Mouse (Mus musculus) CD4-positive, CD25-positive, alpha-beta regulatory T cell, adult 2 months (primary cell): ENCODE measurements at regions not wholly inside any gene's neighbourhood (a gene's known extent, or its start where the extent isn't known, plus 50 kb on each side); places are given as distances from the start of the nearest gene placed in this dataset.
A peak's percentile ranks its signal among the peaks of the same experiment; 100 is the strongest.

Experiments
- DNase-seq: peaks from one replicate; pipeline ENCODE4 v3.0.0-alpha.2; 2012; ENCODE audit warnings: low read depth, low spot score

DNA sequence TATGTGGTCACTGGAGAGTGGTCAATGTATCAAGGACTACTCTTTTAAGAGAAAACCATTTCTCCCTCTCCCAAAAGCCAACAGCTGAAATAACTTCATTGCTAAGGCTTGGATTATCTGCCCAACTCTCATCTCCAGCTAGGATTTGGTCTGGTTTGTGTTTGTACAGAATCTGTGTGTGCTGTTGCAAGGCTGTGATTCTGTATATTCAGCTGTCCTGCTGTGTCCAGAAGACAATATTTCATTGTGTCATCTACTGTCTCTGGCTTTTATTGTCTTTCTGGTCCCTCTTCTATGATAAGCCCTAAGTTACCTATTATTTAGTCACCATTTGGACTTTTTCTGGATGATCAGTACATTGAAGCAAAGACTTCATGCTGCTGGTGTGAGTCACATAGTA is 110.9 kb downstream of the Cenpc1 start:
- no peak for DNase-seq

- DNase-seq = peak; percentile 13
Measured at GRCm38 (mm10) chr5:85936667-85937314, 128.6 kb downstream of the Cenpc1 start.

DNA sequence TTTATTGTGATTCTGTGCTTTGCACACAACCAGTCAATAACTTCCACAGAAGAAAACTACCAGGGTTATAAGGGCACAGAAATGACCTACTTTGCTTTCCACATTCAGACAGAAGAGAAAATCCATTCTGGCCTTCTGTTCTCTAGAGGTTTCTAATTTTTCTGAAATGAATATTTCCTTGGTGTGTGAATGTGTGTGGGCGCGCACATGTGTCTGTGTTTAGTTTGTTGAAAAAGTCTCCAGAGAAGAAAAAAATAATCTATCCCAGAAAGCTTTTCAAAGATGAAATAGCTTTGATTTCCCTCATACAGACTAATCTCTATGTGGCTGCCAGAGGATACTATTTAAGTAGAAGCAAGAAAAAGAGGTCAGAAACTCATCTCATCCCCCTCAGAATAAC is 147.1 kb downstream of the Cenpc1 start:
- DNase-seq = no peak

DNA sequence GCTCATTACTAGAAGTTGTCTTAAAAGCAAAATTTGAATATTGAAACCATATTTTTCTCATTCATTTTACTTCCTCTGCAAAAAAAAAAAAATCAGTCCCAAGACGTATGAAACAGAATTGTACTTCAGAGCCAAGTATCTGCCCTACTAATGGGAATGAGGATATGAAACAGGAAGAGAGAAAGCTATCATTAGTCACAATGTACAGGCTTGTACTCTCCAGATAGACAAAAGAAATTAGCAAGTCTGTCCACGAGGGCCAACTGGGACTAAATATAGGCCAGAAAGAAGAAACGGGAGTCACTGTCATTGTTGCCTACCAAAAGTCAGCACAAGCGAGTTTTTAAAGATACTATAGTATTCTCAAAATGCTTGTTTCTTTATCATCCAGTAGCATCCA is 150.4 kb downstream of the Cenpc1 start:
- no peak for DNase-seq

DNA sequence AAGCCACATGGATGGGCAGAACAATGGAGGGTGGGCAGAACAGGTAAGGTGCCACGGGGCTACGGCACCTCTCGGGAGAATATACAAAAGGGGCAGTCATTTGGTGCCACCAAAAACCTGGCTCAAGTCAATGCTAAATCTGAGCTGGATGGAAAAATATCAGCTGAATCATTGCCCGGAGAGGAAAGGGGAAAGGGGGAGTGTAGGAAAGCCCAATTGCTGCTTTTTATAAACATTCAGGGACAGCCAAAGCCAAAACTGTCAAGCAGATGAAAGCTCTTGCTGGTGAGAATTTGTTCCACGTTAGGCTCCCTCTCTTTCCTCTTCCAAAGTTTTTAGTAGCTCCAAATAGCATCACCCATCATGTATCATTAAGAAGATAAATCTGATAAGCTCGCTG is 168.9 kb downstream of the Cenpc1 start:
- DNase-seq = no peak

DNA sequence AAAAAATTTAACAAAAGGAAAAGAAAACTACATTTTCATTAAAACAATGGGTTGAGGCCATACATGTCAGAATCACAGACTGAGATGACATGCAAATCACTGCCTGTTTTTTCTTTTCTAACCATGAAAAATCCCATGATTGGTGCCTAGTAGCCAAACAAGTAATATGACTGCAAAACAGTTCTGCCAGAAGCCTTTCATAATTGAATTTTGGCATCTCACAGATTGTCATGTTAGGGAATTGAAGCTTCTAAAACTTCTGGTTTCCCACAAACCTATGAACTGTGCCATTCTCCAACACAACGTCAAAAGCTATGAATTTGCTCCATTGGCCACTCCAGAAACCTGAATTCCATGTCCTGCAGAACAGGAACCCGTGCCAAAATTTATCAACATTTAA is 169.6 kb downstream of the Cenpc1 start:
- no peak for DNase-seq

DNA sequence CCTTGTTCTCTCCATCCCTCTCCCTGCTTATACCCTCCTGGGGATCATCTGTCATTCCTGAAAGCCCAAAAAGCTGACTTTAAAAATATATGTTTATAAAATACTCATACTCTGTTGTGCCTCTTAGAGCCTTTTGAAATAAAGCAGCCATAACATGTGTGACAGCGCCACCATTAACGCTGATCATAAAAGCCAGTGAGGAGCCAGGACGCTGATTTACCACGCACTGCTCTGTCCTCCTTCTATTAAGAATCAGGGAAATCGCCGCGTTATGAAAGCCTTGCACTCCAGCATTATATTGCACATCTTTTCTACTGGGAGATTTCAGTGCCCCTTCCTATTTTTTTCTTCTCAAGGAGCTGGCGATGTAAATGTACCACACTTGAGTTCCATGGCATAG is 195.1 kb downstream of the Cenpc1 start:
- no peak for DNase-seq

- DNase-seq = no peak
Measured at GRCm38 (mm10) chr5:85832556-85832955, 232.8 kb downstream of the Cenpc1 start.

DNA sequence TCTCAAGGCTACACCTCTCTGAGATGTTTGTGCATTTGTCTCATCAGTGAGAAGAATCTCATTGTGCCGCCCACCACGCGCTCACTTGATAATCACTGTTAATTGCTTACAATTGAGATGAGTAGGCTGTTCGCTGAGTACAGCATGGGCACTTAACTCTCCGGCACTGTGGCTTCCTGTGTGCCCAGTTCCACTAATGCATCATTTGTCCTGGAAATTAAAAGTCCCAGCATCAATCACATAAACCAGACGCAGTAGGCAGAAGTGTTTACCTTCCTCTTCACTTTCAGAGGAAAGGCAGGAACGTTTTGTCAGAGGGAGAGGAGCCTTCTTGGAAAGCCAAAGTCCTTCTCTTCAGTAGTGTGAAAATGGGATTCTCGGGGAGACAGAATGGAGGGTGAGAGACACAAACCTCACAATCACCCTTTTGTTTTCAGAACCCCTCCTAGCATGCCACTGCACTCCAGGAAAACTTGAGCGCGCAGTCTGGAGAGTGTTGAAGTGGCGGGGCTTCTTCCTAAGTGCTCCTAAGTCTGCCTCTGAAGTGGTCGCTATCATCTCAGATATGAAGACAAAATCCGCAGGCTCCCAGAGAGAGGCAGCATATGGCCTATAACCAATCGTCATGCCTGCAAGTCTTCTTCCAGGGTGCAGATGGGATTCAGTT is 269.7 kb downstream of the Cenpc1 start:
- DNase-seq = no peak

DNA sequence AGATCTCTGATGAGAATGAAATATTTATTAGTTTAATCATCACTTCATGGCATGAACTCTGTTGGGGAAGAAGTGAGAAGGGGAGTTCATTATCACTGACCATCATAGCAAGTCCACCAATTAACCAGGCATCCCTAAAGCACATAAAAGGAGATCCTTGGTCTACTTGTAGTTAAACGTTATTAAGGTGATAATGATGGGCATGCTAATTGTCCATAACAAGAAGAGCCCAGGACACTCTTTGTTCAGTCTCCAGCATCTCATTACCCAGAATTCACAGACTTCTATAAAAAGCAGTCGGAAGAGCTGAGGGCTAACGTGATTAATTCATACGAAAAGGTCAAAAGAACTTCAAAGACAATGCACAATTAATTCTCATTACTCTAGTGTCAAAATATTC is 272.2 kb downstream of the Cenpc1 start:
- DNase-seq = no peak

- no peak for DNase-seq
Measured at GRCm38 (mm10) chr5:85780730-85781454, 284.5 kb downstream of the Cenpc1 start.

DNA sequence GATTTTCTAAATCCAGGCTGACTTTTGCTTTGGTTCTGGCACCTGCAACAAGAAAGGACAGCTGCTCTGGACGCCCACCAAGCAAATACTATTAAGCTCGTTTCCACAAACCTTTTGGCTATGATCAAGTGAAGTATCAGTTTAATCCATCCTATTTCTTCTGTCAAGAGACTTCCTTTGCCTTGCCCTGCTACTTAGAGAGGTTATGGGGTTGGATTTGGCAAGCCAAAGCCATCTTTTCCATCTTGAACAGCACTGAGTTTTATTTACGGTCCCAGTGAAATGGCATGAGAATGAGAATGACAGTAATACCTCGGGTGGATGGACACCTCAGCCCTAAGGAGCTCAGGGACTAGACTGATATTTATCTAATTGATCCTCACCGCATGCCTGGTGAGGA is 285.4 kb downstream of the Cenpc1 start:
- DNase-seq = no peak

- DNase-seq = no peak
Measured at GRCm38 (mm10) chr5:85779205-85779604, 286.2 kb downstream of the Cenpc1 start.

DNA sequence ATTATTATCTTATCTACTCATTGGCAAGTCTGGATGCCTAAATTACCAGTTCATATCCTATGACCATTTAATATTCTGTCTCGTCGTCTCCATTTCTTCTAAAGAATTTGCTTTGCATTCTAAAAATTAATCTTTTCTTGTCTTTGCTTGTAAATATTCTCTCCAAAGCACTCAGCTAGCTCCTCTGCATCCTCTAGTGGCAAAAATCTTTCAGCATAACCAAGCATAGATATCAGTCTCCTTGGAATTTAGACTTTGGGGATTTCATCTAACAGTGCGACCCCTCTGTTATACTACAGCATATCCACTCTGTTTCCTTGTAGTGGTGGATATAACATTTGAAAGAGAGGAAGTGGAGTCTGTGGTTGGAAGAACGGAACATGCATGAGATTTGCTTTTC is 292.7 kb downstream of the Cenpc1 start:
- DNase-seq = no peak

DNA sequence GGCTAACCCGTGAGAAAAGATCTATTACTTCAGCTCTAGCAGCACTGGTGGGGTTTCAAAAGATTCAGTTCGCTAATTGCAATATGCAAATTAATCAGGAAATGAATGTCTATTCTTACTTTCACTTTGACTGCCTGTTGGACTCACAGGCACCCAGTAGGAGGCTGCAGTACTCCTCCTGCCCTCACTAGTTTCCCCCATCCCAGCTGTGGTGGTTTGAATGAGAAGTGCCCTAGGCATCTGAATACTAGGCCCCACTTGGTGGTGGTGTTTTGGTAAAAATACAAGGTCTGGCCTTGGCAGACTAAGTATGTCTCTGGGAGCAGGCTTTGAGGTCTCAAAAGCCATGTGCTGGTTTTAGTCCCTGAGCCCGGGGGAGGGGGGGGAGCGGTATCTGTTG is 293.3 kb downstream of the Cenpc1 start:
- peak; percentile 36 for DNase-seq

- DNase-seq = no peak
Measured at GRCm38 (mm10) chr5:85767157-85767556, 298.2 kb downstream of the Cenpc1 start.

- no peak for DNase-seq
Measured at GRCm38 (mm10) chr5:85756716-85757115, 308.7 kb downstream of the Cenpc1 start.

GRCm38 (mm10) chr5:85754227-85754626 is 311.2 kb downstream of the Cenpc1 start:
- DNase-seq = no peak

DNA sequence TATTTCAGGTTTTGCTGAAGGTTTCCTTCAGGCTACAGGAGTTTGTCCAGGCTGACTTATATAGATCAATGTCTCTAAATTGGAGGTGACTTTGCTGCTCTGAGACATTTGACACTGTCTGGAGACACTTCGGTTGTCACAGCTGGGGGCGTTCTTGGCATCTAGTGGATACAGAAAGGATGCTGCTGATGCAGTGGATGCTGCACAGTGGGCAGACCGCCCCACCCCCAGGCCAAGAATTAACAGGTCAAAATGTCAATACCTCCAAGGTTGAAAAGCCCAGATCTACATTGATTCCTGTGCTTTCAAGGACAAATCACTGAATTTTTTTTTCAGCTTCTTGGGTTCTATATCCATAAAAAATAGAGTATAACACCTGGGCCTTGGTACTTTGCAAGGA is 312.3 kb downstream of the Cenpc1 start:
- no peak for DNase-seq

DNA sequence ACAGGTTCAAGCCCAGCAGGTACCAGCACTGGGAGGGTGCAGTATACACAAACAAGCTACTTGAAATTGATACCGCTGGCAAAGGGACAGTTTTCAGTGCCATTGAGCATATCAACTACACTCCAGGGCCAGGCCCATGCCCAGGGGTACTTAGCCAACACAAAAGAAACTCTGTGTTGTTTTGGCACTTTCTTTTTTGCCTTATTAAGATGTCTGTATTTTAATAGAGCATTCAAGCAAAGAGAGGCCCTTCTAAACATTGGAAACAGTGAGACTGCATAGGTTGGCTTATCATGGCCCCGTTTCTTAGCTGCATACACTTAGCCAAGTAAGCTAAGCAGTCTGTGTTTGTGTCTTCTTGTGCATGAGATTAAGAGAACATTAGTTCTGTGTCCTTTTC is 313.7 kb downstream of the Cenpc1 start:
- DNase-seq = no peak

- DNase-seq = no peak
Measured at GRCm38 (mm10) chr5:85750893-85751292, 314.5 kb downstream of the Cenpc1 start.

- no peak for DNase-seq
Measured at GRCm38 (mm10) chr5:85729613-85730012, 335.8 kb downstream of the Cenpc1 start.

GRCm38 (mm10) chr5:85707345-85707744 is 358.0 kb downstream of the Cenpc1 start:
- no peak for DNase-seq
